Mouse (Mus musculus): ENCODE results near the gene Olfr955. TPM values are rescaled to one million over a fixed set of nuclear protein-coding genes. Genes with fewer than 3 reads are reported as not detected.

The Olfr955 gene
- not detected for total RNA-seq (2021)
- long read RNA-seq, experiment 1, result 0 reads
- long read RNA-seq, experiment 2, result 0 reads

DNA sequence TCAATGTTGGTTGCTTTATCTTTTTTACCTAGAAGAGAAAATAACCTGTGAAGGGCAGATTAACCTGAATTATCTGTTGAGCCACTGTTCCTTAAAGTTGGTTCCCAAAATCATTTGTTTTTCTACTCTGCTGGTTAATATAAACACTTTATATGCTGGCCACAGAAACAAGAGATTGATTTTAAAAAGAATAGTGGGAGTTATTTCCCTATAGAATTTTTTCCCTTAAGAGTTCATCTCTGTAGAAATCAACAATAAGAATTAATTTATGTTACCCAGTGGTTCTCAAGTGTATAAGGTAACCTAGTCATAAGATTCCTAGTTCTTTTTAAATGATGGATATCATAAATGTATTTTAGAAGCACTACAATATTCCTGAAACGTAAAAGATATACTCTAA, at the start of gene Olfr955:
Gene Olfr955, minus strand, starts transcription at position 101 of the 400 bp plus-strand sequence.
- no peak for DNase-seq (ENCODE audit: low spot score in 2 of 2)

DNA sequence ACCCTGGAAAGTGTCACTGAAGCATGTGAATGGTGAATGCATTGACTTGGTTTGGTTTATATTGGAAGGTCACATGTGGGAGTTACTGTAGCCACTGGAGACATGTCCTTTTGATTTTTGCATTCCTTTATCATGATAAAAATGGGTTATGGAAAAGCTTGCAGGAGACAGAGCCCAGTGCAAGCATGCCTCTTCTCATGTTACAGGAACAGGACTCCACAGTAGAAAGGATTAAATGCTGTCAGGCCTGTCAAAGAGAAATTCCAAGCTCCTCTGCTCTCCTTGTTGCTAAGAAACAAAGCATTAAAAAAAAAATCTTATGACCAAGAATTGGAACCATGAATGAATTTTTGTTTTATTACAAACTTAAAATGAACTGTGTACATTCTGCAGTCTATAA, 46.9 kb upstream of the Olfr955 start:
- no peak for DNase-seq (ENCODE audit: low spot score in 2 of 2)

DNA sequence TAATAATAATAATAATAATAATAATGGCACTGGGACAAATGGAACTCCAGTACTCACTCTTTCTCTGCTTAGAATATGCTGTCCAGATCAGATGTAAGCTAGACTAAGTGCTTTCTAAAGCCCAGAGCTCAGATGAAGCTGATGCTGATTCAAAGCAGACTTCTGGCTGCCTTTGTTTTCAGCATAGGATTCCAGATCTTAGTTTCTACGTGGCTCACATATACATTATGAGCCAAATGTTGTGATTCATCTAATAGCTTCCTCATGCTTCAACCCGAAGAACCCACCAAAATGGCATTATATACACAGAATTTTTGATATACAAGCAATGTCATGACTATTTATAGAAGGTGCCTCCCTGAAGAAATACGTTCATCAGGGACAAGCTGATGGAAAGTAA, 43.8 kb upstream of the Olfr955 start, which contains the start of gene Olfr957:
Gene Olfr957, minus strand, starts transcription at position 279 of the 400 bp plus-strand sequence.
- DNase-seq (ENCODE audit: low spot score in 2 of 2), result no peak

DNA sequence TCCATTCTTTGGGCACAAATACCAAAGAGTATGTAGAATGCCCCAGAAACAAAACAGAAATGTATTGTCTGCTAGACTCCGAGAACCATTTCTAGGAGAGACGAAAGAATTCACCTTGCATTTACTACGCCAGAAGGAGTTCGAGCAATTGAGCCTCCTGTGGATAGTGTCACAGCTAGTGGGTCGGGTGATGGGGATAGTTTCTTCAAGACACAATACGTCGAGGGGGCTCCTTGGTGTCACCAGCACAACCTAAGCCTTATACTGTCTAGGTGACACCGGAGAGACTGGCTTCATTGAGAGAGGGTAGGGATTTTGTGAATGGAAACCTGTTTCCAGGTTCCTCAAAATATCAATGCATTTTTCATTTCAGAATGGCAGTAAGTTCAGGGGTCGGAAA, 37.7 kb upstream of the Olfr955 start:
- no peak for DNase-seq (ENCODE audit: low spot score in 2 of 2)

DNA sequence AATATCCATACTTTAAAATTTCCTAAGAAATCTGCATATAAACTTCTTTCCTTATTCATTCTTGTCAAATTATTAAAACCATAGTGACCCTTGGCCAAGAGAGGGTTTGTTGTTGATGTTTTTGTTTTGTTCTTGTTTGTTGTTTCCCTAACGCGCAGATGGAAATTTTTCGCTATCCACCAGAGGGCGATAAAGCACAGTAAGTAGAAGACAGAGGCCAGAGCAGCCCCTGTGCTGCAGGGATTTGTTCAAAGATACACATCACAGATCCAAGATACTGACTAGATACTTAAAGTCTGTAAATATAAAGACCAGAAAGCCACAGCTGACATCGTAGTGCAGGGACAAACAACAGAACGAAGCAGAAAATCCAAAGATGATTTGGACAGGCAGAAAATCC, 37.3 kb upstream of the Olfr955 start:
- peak in 1 of 2 experiments; percentile 3 for DNase-seq (ENCODE audit: low spot score in 2 of 2)

DNA sequence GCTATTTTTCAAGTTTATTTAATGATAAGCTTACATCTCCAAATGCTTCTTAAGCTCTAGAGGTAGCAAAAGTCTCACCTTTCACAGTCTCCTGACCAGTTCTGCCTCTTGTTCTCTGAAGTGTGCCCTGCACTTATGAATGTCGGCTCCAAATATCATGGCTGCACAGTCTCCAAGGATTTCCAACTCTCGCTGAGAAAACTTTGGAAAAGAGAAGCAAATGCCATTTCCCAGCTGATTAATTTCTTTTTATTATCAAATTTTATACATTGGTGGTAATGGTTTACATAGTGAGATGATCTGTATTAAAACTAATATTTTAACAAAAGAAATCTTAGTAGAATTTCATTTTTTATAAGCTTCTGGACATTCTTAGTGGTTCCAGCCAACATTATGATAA, 22.2 kb upstream of the Olfr955 start, which contains the start of gene Olfr44:
Gene Olfr44, minus strand, starts transcription at position 101 of the 400 bp plus-strand sequence.
- no peak for DNase-seq (ENCODE audit: low spot score in 2 of 2)

DNA sequence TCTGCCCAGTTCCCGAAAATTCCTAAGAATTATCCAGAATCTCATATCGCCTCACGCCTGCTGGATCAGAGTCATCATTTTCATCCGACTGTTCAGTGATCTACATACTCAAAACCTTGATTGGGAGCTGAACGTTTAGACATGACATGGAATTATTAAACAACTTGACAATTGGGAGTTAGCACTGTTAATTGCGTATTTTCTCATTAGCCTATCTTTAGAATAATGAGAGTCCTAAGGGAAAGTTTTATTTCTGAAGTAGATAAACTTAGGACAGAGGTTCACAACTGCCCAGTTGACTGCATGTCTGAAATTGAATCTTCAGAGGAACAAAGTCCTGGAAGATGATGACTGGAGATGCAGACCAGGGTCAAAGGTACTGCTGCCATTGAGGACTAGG, 15.3 kb downstream of the Olfr955 start, which contains the start of gene Olfr954:
Gene Olfr954, plus strand, starts transcription at position 301 of the 400 bp plus-strand sequence.
- no peak for DNase-seq (ENCODE audit: low spot score in 2 of 2)

DNA sequence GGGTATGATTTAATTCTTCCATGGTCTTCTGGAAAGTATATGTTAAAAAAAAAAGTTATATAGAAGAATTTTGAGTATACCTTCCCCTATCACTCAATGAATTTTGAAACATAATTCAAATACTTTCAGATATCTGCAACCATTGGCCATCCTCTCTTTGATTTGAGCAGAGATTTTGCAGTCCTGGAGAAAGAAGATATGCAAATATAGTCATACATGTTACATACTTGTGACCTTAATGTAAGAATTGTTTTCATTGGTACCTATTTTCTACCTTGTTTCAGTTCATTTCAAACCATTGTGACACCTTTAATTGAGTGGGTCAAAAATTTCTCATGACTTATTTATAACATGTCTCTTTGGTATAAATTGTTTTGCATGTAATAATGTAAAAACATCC, 44.7 kb downstream of the Olfr955 start, which contains the start of gene Olfr952:
Gene Olfr952, minus strand, starts transcription at position 101 of the 400 bp plus-strand sequence.
- DNase-seq (ENCODE audit: low spot score in 2 of 2), result no peak

Other genes starting within 250 kb of the Olfr955 start
- not detected for gene Olfr1537, start 221.9 kb downstream of the Olfr955 start, total RNA-seq (2021)
- gene Olfr945, start 195.1 kb downstream of the Olfr955 start, total RNA-seq (2021), result not detected
- gene Olfr948, start 145.9 kb downstream of the Olfr955 start, total RNA-seq (2021), result not detected
- gene Olfr951, start 84.5 kb downstream of the Olfr955 start, total RNA-seq (2021), result not detected
- gene Olfr952, start 44.8 kb downstream of the Olfr955 start, total RNA-seq (2021), result not detected
- gene Olfr954, start 15.2 kb downstream of the Olfr955 start, total RNA-seq (2021), result not detected
- gene Olfr44, start 22.1 kb upstream of the Olfr955 start, total RNA-seq (2021), result not detected
- gene Olfr957, start 43.9 kb upstream of the Olfr955 start, total RNA-seq (2021), result not detected
- not detected for gene Olfr958, start 82.1 kb upstream of the Olfr955 start, total RNA-seq (2021)
- not detected for gene Olfr959, start 103.6 kb upstream of the Olfr955 start, total RNA-seq (2021)
- gene AW551984, start 132.5 kb upstream of the Olfr955 start, total RNA-seq (2021), result 10 to 100 TPM; 38.8 to 48.6 TPM
- gene Olfr148, start 138.7 kb upstream of the Olfr955 start, total RNA-seq (2021), result not detected
- gene Olfr960, start 149.4 kb upstream of the Olfr955 start, total RNA-seq (2021), result not detected
- not detected for gene Olfr961, start 173.1 kb upstream of the Olfr955 start, total RNA-seq (2021)
- not detected for gene Olfr963, start 195.3 kb upstream of the Olfr955 start, total RNA-seq (2021)
- gene Olfr149, start 235.2 kb upstream of the Olfr955 start, total RNA-seq (2021), result not detected
- gene Olfr965, start 239.4 kb upstream of the Olfr955 start, total RNA-seq (2021), result not detected

All from adrenal gland, postnatal 4 days (tissue).